Mouse (Mus musculus) T-cell, adult 2 months (primary cell): Measurements from ENCODE around the gene Lcn2.
A peak's percentile ranks its signal among the peaks of the same experiment; 100 is the strongest.
"Not testable (repeated sequence)": the region's sequence is repeated elsewhere in the genome, so short reads cannot be mapped to it uniquely, and the experiment has no call there.

Experiments
- DNase-seq: peaks from one replicate; pipeline ENCODE4 v3.0.0; 2022; ENCODE audit warnings: low spot score

The Lcn2 gene

GRCm38 (mm10) chr2:32367315-32367714, 20.7 kb downstream of the Lcn2 start:
- DNase-seq = no peak

- DNase-seq = no peak
Observed at GRCm38 (mm10) chr2:32364121-32364520, 23.9 kb downstream of the Lcn2 start.

DNA sequence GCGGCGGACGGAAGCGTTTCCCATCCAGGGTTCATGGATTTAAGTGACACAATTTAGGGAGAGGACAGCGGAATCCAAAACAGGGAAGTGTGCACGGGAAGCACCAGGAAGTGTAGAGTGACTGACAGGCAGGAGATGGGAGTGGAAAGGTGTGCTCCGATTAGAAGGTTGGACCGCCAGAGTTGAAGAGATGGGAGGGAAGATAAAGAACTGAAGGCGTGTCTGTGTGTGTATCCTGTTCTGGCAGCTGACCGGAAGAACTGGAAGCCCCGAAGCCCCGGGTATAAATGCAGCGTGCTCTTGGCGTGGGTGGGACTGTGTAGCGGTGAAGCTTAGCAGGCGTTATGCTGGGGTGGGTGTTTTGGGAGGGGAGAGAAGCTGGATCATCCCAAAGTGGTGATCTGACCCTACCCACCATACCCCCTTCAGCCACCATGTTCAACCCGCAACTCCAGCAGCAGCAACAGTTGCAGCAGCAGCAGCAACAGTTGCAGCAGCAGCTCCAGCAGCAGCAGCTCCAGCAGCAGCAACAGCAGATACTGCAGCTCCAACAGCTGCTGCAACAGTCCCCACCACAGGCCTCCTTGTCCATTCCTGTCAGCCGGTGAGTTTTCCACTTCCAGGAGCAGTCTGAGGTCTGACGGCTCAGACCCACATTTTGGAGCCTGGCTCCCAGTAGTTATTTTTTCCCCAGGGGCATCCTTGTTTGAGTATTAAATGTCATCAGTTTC, 24.5 kb downstream of the Lcn2 start:
- peak; percentile 10 for DNase-seq

DNA sequence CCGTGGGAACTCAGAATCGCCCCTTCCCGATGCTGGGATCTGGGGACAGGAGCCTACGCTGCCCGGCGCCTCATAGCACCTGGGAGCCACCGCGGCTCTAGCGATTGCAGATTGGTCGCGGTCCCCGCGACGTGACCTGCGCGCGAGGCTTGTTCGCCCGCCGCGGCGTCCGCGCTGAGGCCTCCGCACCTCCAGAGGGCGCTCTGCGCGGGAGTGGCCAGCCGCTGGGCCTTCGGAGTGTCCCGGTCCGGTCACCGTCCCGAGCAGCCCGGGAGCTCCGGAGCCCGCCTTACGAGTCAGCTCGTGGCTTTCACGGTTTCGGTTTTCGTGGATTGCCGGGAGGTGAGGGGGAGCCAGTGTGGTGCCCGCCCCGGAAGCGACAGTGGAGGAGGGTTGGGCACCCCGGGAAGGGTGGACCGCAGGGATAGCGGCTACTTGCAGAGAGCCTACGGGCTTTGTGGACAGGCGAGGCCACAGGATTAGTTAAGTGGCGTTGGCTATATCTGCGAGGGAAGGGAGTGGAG, 25.2 kb downstream of the Lcn2 start:
- peak; percentile 84 for DNase-seq

GRCm38 (mm10) chr2:32362274-32362673, 25.8 kb downstream of the Lcn2 start:
- not testable (repeated sequence) for DNase-seq

- DNase-seq = peak; percentile 50
Observed at GRCm38 (mm10) chr2:32361437-32361836, 26.6 kb downstream of the Lcn2 start.

DNA sequence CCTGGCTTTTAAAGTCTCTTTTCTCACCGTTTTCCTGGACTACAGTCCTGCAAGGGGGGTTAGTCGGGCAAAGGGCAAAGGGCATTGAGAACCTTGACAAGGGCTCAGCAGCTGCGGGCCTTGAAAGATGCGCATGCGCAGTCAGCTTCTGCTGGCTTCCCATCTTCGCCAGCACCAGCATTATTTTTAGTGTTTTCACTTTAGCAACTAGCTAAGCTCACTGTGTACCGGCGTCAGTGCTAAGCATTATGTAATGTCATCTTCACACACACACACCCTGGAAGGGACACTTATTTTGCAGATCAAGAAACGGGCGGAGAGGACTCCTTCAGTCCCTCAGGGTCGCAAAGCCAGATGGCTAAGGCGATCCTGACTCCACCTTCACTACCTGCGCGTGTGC, 27.3 kb downstream of the Lcn2 start:
- DNase-seq = peak; percentile 62

DNA sequence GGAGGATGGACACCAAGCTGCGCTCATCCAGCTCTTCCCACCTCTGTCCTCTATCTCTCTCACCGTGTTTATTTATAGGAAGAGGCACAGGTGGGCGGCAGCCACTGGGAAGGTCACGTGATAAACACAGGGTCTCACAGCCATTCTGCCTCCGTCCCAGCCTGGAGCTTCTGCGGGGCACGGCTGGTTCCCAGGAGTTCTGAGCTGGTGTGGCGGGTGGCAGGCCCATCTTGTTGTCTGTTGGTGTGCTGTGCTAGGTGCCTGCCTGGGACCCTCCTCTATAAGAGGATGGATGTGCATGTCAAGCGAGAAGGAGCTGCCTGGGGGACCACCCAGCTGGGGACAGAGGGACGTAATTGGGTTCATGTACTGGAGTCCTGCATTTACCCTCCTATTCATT, 29.7 kb downstream of the Lcn2 start:
- no peak for DNase-seq

GRCm38 (mm10) chr2:32357710-32358109, 30.3 kb downstream of the Lcn2 start:
- DNase-seq = no peak

GRCm38 (mm10) chr2:32356216-32356615, 31.8 kb downstream of the Lcn2 start:
- DNase-seq = no peak

DNA sequence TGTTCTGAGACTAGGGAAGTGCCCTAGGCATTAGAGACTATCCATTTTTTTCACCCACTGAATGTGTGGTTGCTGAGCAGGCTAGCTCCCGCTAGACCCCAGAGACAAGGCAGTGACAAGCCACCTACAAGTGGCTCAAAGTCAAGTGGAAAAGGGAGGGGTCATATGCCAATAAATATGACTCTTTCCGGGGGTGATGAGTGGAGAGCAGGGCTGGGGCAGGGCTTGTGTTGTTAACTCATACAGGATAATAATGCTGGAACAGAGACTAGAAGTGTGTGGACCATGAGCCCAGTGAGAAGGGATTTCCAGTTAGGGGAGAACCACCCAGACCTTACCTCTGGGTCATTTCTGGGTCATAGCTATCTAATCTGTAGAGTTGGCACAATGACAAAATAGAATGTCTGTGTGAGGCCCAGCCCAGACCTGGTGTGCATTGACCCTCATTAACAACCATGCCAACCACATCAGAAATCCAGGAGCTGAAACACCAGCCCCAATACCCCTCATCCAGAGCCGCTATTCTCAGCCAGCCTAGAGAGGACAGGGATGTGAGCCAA, 33.6 kb downstream of the Lcn2 start:
- no peak for DNase-seq

DNA sequence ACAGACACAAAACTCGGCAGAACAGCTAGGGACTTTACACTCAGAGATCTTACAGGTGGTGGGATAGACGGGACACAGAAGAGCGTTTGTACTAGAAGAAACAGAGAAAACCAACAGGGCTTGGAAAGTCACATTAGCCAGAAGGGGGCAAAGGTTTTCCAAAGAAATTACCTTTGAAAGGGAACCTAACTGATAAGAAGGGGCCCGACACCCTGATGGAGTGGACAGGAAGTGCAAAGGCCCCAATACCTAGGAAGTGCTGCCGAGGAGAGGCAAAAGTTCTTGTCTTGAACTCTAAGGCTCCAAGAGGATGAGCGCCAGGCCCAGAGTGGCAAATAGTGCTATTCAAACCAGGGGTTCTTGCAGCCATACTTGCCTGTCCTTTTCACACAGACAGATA, 34.2 kb downstream of the Lcn2 start:
- no peak for DNase-seq

DNA sequence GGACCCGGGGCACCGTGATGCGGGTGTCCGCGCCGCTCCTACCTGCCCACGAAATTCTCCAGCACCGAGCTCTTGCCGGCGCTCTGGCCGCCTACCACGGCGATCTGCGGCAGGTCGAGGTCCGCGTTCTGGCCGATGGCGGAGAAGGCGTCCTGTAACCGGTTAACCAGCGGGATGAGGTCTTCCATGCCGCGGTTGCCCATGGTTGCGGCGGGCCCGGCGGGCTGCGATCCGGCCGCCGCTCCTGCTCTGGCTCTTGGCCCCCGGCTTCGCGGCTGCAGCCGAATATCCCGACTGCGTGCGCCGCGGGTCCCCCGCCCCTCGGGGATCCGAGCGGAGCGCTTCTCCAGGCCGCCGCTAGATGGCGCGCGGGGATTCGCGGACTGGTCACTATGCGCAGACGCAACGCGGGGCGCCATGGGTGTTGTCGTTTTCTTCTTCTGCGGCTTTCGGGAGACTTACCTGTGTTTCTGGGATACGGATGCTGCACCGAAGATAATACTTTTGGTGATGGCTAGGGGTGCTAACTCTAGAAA, 35.0 kb downstream of the Lcn2 start, which contains the start of gene Dnm1:
Gene Dnm1 (minus strand): TSS at position 332 of the 536 bp plus-strand sequence.
- DNase-seq = peak; percentile 83

GRCm38 (mm10) chr2:32352151-32353006, 35.7 kb downstream of the Lcn2 start, which contains the start of gene Ciz1:
Ciz1 (plus strand) TSS chr2:32352327.
- DNase-seq = peak; percentile 46

DNA sequence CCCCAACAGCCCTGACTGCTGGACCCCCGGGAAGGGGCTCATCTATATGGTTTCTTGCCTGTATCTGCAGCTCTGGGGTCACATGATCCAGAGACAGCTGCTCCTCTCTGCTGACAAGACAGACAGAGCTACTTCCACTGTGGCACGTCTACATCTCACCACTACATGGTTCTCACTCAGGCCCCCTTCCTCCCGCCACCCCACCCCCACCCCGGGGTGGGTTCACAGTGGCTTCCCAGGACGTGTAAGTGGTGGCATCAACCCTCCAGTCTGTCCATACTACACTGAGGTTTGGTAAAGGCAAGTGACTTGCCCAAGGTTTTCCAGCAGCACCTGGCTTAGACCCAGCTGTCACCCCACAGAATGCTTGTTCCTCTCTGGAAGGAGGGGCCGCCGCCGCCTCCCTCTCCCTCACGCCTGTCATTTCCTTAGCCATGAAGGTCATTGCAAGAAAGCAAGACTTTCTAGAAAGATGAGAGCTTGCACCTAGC, 36.5 kb downstream of the Lcn2 start:
- no peak for DNase-seq

DNA sequence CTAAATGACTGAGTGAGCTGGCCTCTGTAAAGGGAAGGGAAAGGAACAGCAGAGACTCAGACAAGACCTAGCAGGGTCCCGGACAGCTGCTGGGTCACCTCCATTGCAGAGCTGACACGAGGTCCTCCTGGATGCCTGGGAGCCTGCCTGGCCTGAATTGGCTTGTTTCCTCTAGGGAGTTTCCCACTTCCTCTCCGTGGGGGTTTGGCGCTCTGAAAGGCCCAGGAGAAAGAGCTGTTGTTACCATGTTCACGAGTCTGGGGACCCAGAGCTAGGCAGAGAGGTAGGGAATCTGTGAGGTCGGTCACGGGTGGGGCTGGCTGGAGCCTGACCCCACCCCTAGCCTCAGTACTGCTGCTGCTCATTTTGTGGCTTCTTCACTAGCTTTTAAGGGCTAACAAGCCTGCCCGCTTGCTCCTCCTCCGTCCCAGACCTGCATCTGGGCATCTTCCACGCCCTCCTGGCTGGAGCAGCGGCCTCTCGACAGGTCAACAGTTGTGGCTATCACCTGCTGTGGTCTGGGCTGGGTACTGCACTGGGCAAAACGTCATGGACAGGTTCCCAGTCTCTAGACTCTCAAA, 37.5 kb downstream of the Lcn2 start:
- no peak for DNase-seq

DNA sequence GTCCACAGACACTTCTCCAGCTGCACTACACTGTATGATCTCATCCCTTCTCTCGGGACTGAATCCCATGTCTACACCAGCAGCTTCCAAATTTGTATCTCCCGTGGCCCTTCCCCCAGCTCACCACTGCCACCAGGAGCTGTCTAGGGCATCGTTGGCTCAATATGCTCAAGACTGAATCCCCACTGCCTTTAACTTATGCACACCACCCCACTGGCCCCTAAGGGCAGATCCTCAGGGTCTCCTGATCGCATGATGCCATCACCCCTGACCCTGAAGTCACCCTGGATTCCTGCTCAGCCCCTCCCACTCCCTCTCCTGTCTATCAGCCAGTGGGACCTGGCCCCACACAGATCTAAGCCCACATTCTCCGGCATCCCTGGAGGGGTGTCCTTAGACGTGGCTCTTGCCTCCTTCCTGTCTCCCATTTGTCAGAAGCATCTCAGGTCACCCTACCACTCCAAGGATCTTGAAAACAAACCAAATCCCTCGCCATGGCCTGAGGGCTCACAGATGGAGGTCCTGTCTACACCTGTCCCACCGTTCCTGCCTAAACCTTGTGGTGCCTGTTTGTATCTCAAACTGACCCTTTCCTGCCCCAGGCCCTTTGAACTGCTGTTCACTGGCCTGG, 38.3 kb downstream of the Lcn2 start:
- no peak for DNase-seq

GRCm38 (mm10) chr2:32348311-32348710, 39.7 kb downstream of the Lcn2 start:
- DNase-seq = no peak

- no peak for DNase-seq
Observed at GRCm38 (mm10) chr2:32347019-32347418, 41.0 kb downstream of the Lcn2 start.

DNA sequence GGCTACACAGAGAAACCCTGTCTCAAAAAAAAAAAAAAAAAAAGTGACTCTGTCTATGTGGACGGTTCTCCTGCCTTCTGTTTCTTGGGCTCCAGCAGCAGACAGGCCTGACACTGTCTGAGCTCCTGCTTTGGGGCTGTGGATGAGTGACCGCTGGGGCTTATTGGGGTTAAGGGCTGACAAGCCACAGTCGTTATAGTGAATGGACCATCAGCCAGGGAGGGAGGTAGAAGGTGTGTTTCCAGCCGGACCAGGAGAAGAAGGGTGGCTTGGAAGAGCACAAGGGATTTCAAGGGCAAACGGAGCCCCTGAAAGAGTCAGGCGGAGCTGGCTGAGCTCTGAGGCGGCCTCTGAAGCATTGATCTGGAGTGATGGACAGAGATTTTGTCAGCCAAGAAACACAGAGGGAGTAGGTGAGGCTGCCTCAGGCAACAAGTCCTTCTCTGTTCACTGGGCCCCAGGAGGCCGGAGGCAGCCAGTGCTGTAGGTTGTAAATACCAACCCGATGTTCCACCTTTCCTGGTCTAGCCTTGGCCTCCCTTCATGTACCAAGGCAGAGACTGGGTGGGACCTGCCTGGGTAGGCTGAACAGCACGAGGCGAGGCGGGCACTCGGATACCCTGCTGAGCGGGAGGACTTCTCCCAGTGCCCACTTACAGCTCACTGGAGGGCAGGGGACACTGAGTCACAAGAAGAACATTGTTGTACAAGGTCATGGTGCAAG, 43.3 kb downstream of the Lcn2 start:
- no peak for DNase-seq

- DNase-seq = no peak
Observed at GRCm38 (mm10) chr2:32344056-32344455, 44.0 kb downstream of the Lcn2 start.
